Mouse (Mus musculus) 3T3-L1 (cell line): ENCODE measurements around the gene Rprm.

Experiments
- DNase-seq: peaks from one replicate; pipeline ENCODE4 v3.0.0-alpha.2; 2015; ENCODE audit warnings: low read depth, low spot score

Gene Rprm

GRCm38 (mm10) chr2:54085430-54086087, at the start of gene Rprm:
Gene Rprm (minus strand): TSS chr2:54085552.
- no peak for DNase-seq

GRCm38 (mm10) chr2:54119305-54119704, 34.0 kb upstream of the Rprm start:
- DNase-seq: no peak

- peak; percentile 72 for DNase-seq
Measured at GRCm38 (mm10) chr2:54118881-54119280, 33.5 kb upstream of the Rprm start.

- DNase-seq: no peak
Measured at GRCm38 (mm10) chr2:54111294-54111693, 25.9 kb upstream of the Rprm start.

GRCm38 (mm10) chr2:54106232-54106726, 20.9 kb upstream of the Rprm start:
- no peak for DNase-seq

- DNase-seq: peak; percentile 42
Measured at GRCm38 (mm10) chr2:54099939-54100338, 14.6 kb upstream of the Rprm start.

- peak; percentile 56 for DNase-seq
Measured at GRCm38 (mm10) chr2:54092616-54093015, 7.3 kb upstream of the Rprm start.

GRCm38 (mm10) chr2:54086254-54086653, 902 bp upstream of the Rprm start:
- peak; percentile 61 for DNase-seq

- DNase-seq: no peak
Measured at GRCm38 (mm10) chr2:54084737-54085429, 469 bp downstream of the Rprm start.

GRCm38 (mm10) chr2:54083861-54084736, 1.3 kb downstream of the Rprm start:
- DNase-seq: no peak

GRCm38 (mm10) chr2:54078961-54079360, 6.4 kb downstream of the Rprm start:
- DNase-seq: no peak

GRCm38 (mm10) chr2:54071526-54071925, 13.8 kb downstream of the Rprm start:
- DNase-seq: peak; percentile 29

- no peak for DNase-seq
Measured at GRCm38 (mm10) chr2:54062421-54062820, 22.9 kb downstream of the Rprm start.

- DNase-seq: no peak
Measured at GRCm38 (mm10) chr2:54061039-54061438, 24.3 kb downstream of the Rprm start.
